Mouse (Mus musculus): ENCODE results near the gene Ahrr. TPM values are rescaled to one million over a fixed set of nuclear protein-coding genes. Genes with fewer than 3 reads are reported as not detected.

Gene Ahrr
- total RNA-seq, 2 experiments from 2014 or later, result 0.51 TPM; not detected in 1

- no peak for ATAC-seq (replicated peaks; ENCODE audit: low FRiP score, poor library complexity, severe bottlenecking)
Observed at GRCm38 (mm10) chr13:74245899-74246231, 46.3 kb downstream of the Ahrr start.

GRCm38 (mm10) chr13:74245214-74245898 is 46.8 kb downstream of the Ahrr start:
- no peak for ATAC-seq (replicated peaks; ENCODE audit: low FRiP score, poor library complexity, severe bottlenecking)

GRCm38 (mm10) chr13:74237574-74237973 is 54.6 kb downstream of the Ahrr start:
- ATAC-seq (replicated peaks; ENCODE audit: low FRiP score, poor library complexity, severe bottlenecking), result no peak

- no peak for ATAC-seq (replicated peaks; ENCODE audit: low FRiP score, poor library complexity, severe bottlenecking)
Observed at GRCm38 (mm10) chr13:74220659-74221058, 71.5 kb downstream of the Ahrr start.

GRCm38 (mm10) chr13:74218441-74218840 is 73.7 kb downstream of the Ahrr start:
- ATAC-seq (replicated peaks; ENCODE audit: low FRiP score, poor library complexity, severe bottlenecking), result no peak

GRCm38 (mm10) chr13:74208986-74209345 is 83.2 kb downstream of the Ahrr start:
- no peak; the same call in 1 of the 2 replicates for ATAC-seq (replicated peaks; ENCODE audit: low FRiP score, poor library complexity, severe bottlenecking)

GRCm38 (mm10) chr13:74208317-74208985 is 83.7 kb downstream of the Ahrr start, which contains the start of gene Exoc3:
TSS of gene Exoc3 (minus strand) at chr13:74208732.
- peak; percentile 99 for ATAC-seq (replicated peaks; ENCODE audit: low FRiP score, poor library complexity, severe bottlenecking)

- no peak for ATAC-seq (replicated peaks; ENCODE audit: low FRiP score, poor library complexity, severe bottlenecking)
Observed at GRCm38 (mm10) chr13:74196451-74196850, 95.7 kb downstream of the Ahrr start.

GRCm38 (mm10) chr13:74192613-74193012 is 99.5 kb downstream of the Ahrr start:
- ATAC-seq (replicated peaks; ENCODE audit: low FRiP score, poor library complexity, severe bottlenecking), result no peak

- ATAC-seq (replicated peaks; ENCODE audit: low FRiP score, poor library complexity, severe bottlenecking), result no peak
Observed at GRCm38 (mm10) chr13:74183011-74183695, 109.0 kb downstream of the Ahrr start.

GRCm38 (mm10) chr13:74172036-74172435 is 120.1 kb downstream of the Ahrr start:
- ATAC-seq (replicated peaks; ENCODE audit: low FRiP score, poor library complexity, severe bottlenecking), result no peak

GRCm38 (mm10) chr13:74169446-74170164 is 122.5 kb downstream of the Ahrr start:
- ATAC-seq (replicated peaks; ENCODE audit: low FRiP score, poor library complexity, severe bottlenecking), result no peak

GRCm38 (mm10) chr13:74167492-74167891 is 124.6 kb downstream of the Ahrr start:
- no peak for ATAC-seq (replicated peaks; ENCODE audit: low FRiP score, poor library complexity, severe bottlenecking)

- ATAC-seq (replicated peaks; ENCODE audit: low FRiP score, poor library complexity, severe bottlenecking), result no peak
Observed at GRCm38 (mm10) chr13:74167057-74167413, 125.1 kb downstream of the Ahrr start.

- ATAC-seq (replicated peaks; ENCODE audit: low FRiP score, poor library complexity, severe bottlenecking), result peak; percentile 73
Observed at GRCm38 (mm10) chr13:74166348-74167056, 125.6 kb downstream of the Ahrr start.

Other genes with a start within 250 kb of the Ahrr start
- gene Cep72, start 230.0 kb downstream of the Ahrr start, total RNA-seq (2015; ENCODE audit: low replicate concordance), result 0.84 and 1.2 TPM in 2 replicates
- 2.6 and 5.4 TPM in 2 replicates for gene Cep72, start 230.0 kb downstream of the Ahrr start, total RNA-seq (2017; ENCODE audit: low replicate concordance)
- not detected in 2 replicates for gene Slc9a3, start 170.9 kb downstream of the Ahrr start, total RNA-seq (2015; ENCODE audit: low replicate concordance)
- gene Slc9a3, start 170.9 kb downstream of the Ahrr start, total RNA-seq (2017; ENCODE audit: low replicate concordance), result not detected in 2 replicates
- 2.1 and 10.4 TPM in 2 replicates for gene Exoc3, start 83.6 kb downstream of the Ahrr start, total RNA-seq (2015; ENCODE audit: low replicate concordance)
- gene Exoc3, start 83.6 kb downstream of the Ahrr start, total RNA-seq (2017; ENCODE audit: low replicate concordance), result 12.4 and 18.0 TPM in 2 replicates
- gene Pdcd6, start 25.2 kb upstream of the Ahrr start, total RNA-seq (2015; ENCODE audit: low replicate concordance), result 39.9 and 42.5 TPM in 2 replicates
- gene Pdcd6, start 25.2 kb upstream of the Ahrr start, total RNA-seq (2017; ENCODE audit: low replicate concordance), result 25.8 and 25.9 TPM in 2 replicates
- 50.3 and 53.9 TPM in 2 replicates for gene Sdha, start 57.9 kb upstream of the Ahrr start, total RNA-seq (2015; ENCODE audit: low replicate concordance)
- 49.2 and 54.2 TPM in 2 replicates for gene Sdha, start 57.9 kb upstream of the Ahrr start, total RNA-seq (2017; ENCODE audit: low replicate concordance)
- 15.5 and 21.9 TPM in 2 replicates for gene Ccdc127, start 58.0 kb upstream of the Ahrr start, total RNA-seq (2015; ENCODE audit: low replicate concordance)
- 6.5 and 11.3 TPM in 2 replicates for gene Ccdc127, start 58.0 kb upstream of the Ahrr start, total RNA-seq (2017; ENCODE audit: low replicate concordance)
- gene Lrrc14b, start 71.7 kb upstream of the Ahrr start, total RNA-seq (2015; ENCODE audit: low replicate concordance), result not detected in 2 replicates
- gene Lrrc14b, start 71.7 kb upstream of the Ahrr start, total RNA-seq (2017; ENCODE audit: low replicate concordance), result not detected in 2 replicates
- 1.7 TPM in 1 of 2 replicates, not detected in the other for gene Zfp72, start 98.5 kb upstream of the Ahrr start, total RNA-seq (2015; ENCODE audit: low replicate concordance)
- gene Zfp72, start 98.5 kb upstream of the Ahrr start, total RNA-seq (2017; ENCODE audit: low replicate concordance), result 0.26 and 0.70 TPM in 2 replicates
- gene Ftl1-ps1, start 107.4 kb upstream of the Ahrr start, total RNA-seq (2015; ENCODE audit: low replicate concordance), result 76.7 and 83.4 TPM in 2 replicates
- 16.4 and 24.1 TPM in 2 replicates for gene Ftl1-ps1, start 107.4 kb upstream of the Ahrr start, total RNA-seq (2017; ENCODE audit: low replicate concordance)
- 4.8 and 17.9 TPM in 2 replicates for gene Zfp825, start 201.7 kb upstream of the Ahrr start, total RNA-seq (2015; ENCODE audit: low replicate concordance)
- 2.2 and 5.2 TPM in 2 replicates for gene Zfp825, start 201.7 kb upstream of the Ahrr start, total RNA-seq (2017; ENCODE audit: low replicate concordance)